Mouse (Mus musculus): ENCODE measurements around the gene Ndufa5. TPM values are rescaled to one million over a fixed set of nuclear protein-coding genes. Genes with fewer than 3 reads are reported as not detected.

Ndufa5 gene
- total RNA-seq, 2 experiments from 2014 or later: 290 to 317 TPM

- peak in 1 of 2 experiments; percentile 83 for DNase-seq (ENCODE audit: low spot score in 2 of 2)
Observed at GRCm38 (mm10) chr6:24530166-24530565, 2.4 kb upstream of the Ndufa5 start.

GRCm38 (mm10) chr6:24528064-24528243 lies 141 bp upstream of the Ndufa5 start, which contains the start of gene Asb15:
Gene Asb15 (plus strand): TSS chr6:24528144.
- no peak for DNase-seq (ENCODE audit: low spot score in 2 of 2)

GRCm38 (mm10) chr6:24525705-24526104 lies 2.1 kb downstream of the Ndufa5 start:
- DNase-seq (ENCODE audit: low spot score in 2 of 2): no peak

GRCm38 (mm10) chr6:24516197-24516596 lies 11.6 kb downstream of the Ndufa5 start:
- DNase-seq (ENCODE audit: low spot score in 2 of 2): peak in 1 of 2 experiments; percentile 64

GRCm38 (mm10) chr6:24514552-24515284 lies 13.1 kb downstream of the Ndufa5 start, which contains the start of gene Iqub:
Gene Iqub (minus strand): TSS chr6:24515067.
- DNase-seq (ENCODE audit: low spot score in 2 of 2): peak; percentile 81 to 90

- DNase-seq (ENCODE audit: low spot score in 2 of 2): no peak
Observed at GRCm38 (mm10) chr6:24504141-24504540, 23.7 kb downstream of the Ndufa5 start.

GRCm38 (mm10) chr6:24490341-24490740 lies 37.5 kb downstream of the Ndufa5 start:
- no peak for DNase-seq (ENCODE audit: low spot score in 2 of 2)

GRCm38 (mm10) chr6:24486530-24486929 lies 41.3 kb downstream of the Ndufa5 start:
- no peak for DNase-seq (ENCODE audit: low spot score in 2 of 2)

- DNase-seq (ENCODE audit: low spot score in 2 of 2): peak; percentile 30 to 60
Observed at GRCm38 (mm10) chr6:24470571-24471132, 57.2 kb downstream of the Ndufa5 start.

GRCm38 (mm10) chr6:24470135-24470534 lies 57.7 kb downstream of the Ndufa5 start:
- peak in 1 of 2 experiments; percentile 31 for DNase-seq (ENCODE audit: low spot score in 2 of 2)

Other genes starting within 250 kb of the Ndufa5 start
- 1 to 10 TPM; 2.2 to 2.4 TPM for gene Iqub, start 12.9 kb downstream of the Ndufa5 start, total RNA-seq (2021)
- not detected for gene Asb15, start 131 bp upstream of the Ndufa5 start, total RNA-seq (2021)
- gene Lmod2, start 69.7 kb upstream of the Ndufa5 start, total RNA-seq (2021): not detected
- gene Wasl, start 137.0 kb upstream of the Ndufa5 start, total RNA-seq (2021): 100 to 1,000 TPM; 144 to 162 TPM
- not detected for gene Hyal6, start 205.2 kb upstream of the Ndufa5 start, total RNA-seq (2021)
- gene Hyal4, start 220.3 kb upstream of the Ndufa5 start, total RNA-seq (2021): not detected

All from layer of hippocampus, adult 18-20 months (tissue).